Mouse (Mus musculus) right cerebral cortex, postnatal 14 days (tissue): ENCODE measurements around the gene 9930111J21Rik2.
"Not testable (repeated sequence)": the region's sequence is repeated elsewhere in the genome, so short reads cannot be mapped to it uniquely, and the experiment has no call there.

Experiments
- DNase-seq: peaks from one replicate; pipeline ENCODE4 v3.0.0; 2022

9930111J21Rik2 gene

DNA sequence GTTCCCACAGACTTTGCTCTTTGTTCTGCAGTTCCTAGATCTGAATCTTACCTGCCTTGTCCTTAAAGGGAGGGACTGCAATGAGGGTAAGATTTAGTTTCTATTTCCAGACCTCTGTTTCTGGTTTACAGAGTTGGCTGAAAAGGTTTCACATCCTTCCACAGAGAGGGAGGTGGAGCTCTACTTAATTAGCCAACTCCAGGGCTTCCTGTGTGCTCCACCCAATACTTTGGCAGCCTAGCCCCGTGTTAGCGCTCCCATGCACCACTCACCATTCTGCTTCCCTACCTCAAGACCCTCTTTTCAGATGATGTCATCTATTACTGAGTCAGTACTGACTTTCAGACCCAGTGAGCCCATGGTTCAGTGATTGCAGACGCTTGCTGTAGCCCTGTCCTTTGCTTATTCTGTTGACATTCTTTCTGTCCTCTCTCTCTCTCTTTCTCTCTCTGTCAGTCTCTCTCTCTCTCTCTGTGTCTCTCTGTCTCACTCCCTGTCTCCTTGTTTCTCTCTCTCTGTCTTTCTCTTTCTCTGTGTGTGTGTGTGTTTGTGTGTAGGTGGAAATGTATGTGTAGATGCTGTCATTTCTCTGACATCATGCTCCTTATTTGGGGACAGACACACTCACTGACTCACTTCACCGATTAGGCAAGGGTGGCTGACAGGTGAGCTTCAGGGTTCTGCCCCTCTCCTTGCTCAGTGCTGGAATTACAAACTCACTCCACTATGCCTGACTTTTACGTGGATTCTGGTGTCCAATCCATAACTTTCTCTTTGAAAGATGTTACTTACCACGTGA lies at the start of gene 9930111J21Rik2:
TSS of gene 9930111J21Rik2 (minus strand) at position 150 of the 799 bp plus-strand sequence.
- not testable (repeated sequence) for DNase-seq

DNA sequence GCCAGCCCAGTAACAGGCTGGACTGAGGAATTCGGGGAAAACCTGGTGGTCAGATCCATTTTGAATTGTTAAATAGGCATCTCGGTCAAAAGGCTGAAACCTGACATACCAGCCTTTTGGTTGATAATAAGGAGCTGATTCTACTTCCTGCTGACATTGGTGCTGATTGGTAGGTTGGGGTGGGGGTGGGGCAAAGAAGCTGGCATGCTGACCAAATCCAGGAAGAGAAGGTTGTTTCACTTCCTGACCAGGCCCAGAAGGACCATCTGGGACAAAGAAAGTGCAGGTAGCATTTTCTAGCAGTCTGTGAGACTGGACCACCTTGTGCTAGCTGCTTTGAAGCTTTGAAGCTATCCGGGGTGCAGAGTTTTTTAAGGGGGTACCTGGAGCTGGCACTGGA lies 49.4 kb upstream of the 9930111J21Rik2 start:
- DNase-seq: no peak

DNA sequence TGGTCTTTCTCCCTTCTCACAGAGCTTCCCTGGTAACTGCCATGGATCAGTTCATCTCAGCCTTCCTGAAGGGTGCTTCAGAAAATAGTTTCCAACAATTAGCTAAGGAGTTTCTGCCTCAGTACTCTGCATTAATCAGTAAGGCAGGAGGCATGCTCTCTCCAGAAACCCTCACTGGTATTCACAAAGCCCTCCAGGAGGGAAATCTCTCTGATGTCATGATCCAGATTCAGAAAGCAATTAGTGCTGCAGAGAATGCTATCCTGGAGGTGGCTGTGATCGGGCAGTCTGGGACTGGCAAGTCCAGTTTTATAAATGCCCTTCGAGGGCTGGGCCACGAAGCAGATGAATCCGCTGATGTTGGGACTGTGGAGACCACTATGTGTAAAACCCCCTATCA lies 44.3 kb upstream of the 9930111J21Rik2 start:
- DNase-seq: no peak

DNA sequence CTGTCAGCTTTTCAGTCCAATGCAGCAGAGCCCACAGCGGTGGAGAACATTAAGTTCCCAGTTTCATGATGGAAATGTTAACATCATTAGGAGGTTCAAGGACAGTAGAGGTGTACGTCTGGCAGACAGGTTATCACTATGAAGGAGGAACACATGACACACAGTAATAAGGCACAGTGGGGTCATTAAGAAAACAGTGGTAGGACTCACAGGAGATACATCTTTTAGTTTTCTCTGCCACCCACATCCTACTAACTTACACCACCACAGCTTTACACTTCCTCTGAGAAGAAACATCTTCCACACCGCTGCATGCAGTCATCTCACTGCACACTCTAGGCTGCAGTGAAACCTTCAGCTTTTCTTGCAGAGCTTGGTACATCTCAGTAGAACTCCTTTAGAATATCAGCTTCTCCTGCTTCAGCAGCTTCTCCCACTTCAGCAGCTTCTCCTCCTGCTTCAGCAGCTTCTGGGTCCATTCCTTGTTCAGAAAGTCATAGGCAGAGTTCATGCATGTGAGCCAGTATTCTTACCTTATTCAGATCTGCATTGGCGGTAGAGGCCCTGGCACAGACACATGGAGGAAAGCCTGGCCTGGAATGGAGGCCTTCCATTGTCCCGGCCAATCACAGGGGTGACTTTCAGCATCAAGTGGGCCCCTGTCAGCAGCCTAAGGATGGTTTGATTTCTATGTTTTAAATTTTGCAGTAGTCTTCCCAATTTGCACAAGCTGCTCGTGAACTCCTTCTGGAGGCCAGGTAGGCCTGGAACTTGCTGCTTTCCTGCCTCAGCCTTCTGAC lies 43.0 kb upstream of the 9930111J21Rik2 start:
- no peak for DNase-seq

GRCm38 (mm10) chr11:49092786-49093185 lies 41.7 kb upstream of the 9930111J21Rik2 start:
- DNase-seq: no peak

GRCm38 (mm10) chr11:49092053-49092586 lies 41.1 kb upstream of the 9930111J21Rik2 start:
- no peak for DNase-seq

DNA sequence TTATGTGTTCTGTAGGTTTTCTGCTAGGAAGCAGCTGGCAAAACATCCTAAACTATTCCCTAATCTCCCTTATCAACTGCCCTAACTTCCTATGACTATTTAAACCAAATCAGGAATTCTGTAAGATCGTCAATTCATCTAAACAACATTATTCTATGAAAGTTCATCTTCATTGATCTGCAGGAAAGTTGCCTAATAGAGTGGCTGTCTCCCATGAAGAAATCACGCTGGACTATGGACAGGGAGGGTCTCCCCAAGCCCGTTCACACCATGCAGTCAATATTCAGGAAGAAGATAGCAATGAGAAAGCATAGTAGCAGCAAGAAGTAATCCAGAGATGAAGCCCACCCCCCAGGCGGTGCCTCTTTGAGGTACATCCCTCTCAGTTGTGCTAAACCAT lies 40.1 kb upstream of the 9930111J21Rik2 start:
- no peak for DNase-seq

DNA sequence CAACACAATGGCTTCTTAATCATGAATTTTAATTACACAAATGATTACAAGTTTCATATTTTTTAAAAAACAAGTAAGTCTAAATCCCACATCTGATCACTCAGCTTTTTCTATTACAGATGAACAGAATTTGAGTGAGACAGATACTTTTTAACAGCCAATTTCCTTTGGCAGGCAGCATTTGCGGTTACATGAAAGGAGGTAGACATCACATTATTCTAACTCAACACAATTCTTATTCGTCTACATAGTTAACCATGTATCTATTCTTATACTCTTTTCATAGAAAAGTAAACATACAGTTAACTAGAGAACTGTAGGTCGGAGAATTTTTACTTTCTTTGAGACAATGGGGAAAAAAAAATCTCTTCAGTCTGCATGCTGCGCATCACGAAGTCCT lies 39.5 kb upstream of the 9930111J21Rik2 start:
- DNase-seq: no peak

DNA sequence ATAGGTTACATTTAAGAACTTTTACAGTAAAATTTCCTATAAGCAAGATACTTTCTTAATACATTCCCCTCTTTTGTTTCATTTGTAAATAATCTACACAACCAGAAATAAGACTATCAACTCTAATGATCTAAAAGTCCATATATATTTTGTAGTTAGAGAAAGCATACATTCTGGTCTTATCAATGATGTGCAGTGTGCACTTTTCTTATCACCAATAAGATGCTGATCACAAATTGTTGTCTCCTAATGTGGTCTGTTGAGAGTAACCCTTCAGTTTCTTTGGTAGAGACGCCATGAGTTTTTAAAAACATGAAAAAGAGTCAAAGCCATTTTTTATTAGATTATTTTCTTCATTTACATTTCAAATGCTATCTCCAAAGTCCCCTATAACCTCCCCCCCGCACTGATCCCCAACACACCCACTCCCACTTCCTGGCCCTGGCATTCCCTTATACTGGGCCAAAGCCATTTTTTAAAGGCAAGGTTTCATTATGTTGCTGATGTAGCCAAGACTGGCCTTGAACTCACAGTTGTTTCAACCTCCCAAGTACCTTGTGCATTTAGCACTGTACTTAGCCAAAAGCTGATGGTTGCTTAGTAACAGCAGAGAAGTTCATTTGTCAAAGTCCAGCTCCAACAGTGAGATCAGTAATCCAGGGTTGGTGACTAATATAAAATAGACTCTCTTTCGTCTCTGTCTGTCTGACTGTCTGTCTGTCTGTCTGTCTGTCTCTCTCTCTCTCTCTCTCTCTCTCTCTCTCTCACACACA lies 38.9 kb upstream of the 9930111J21Rik2 start:
- DNase-seq: no peak

GRCm38 (mm10) chr11:49088990-49089652 lies 38.1 kb upstream of the 9930111J21Rik2 start:
- DNase-seq: no peak

- DNase-seq: no peak
Measured at GRCm38 (mm10) chr11:49087830-49088616, 37.0 kb upstream of the 9930111J21Rik2 start.

DNA sequence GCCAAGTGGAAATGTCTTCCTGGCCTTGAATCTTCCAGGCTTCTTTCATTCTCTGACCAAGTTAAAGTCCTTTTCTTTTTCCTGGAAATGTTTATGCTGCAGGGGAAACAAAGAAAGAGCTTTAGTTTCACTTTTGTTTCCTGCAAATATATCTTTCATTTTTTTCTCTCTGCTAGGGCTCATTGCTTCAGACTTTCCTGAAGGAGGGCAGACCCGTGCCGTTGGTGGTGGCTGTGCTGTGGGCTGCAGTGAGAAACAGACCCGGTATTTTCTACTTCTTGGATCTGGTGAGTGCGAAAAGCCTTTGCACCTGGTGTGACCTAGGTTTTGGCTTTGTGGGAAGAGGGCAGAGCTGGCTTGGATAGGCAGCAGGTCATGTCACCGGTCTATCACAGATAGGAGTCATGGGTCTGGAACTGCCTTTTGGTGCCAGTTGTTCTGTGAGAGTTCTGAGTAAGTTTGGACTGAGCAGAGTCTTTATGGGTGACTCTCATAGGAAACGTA lies 35.9 kb upstream of the 9930111J21Rik2 start:
- no peak for DNase-seq

DNA sequence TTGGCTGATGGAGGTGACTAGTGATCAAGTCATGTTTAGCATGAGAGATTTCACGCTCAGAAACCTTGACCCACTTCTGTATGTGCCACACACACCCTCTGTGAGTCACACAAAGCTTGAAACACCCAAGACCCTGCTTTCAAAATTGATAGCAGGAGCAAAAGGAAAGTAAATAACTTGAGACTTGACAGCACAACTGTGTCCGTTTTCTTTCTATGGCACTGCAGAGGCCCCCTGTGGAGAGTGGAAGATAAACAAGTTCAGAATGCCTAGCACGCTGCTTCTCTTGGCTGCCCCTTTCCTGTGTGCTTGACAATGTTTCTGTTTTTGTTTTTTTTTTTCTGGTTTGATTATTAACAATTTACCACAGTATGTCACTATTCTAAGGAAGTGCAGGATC lies 33.8 kb upstream of the 9930111J21Rik2 start:
- no peak for DNase-seq

DNA sequence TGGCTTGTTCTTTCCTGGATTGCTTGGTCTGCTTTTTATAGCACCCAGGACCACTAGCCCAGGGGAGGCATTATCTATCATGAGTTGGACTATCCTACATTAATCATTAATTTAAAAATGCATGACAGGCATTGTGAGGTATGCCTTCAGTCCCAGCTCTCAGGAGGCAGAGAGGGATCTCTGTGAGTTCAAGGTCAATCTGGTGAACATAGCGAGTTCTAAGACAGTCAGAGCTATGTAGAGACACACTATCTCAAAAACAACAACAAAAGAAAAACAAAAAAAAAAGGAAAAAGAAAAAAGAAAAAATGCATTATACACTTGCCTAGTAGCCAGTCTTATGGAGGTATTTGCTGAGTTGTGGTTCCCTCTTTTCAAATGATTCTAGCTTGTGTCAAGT lies 33.3 kb upstream of the 9930111J21Rik2 start:
- DNase-seq: no peak

DNA sequence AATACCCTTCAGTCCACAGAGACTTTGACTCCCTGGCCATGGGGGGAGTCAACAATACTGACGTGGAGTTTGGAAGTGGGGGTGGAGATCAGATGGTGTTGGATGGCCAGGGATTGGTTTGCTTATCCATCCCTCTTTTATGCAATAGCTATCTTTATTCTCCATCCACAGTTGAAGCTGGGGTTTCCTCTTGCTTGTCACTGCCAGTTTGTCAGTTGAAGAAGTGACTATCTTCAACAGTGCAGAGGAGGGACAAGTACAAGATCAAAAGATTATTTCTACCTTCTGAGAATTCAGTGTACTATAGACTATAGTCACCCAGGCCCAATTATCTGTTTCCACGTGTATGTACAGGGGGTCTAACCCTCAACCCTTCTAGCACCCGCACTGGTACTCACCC lies 32.8 kb upstream of the 9930111J21Rik2 start:
- no peak for DNase-seq

DNA sequence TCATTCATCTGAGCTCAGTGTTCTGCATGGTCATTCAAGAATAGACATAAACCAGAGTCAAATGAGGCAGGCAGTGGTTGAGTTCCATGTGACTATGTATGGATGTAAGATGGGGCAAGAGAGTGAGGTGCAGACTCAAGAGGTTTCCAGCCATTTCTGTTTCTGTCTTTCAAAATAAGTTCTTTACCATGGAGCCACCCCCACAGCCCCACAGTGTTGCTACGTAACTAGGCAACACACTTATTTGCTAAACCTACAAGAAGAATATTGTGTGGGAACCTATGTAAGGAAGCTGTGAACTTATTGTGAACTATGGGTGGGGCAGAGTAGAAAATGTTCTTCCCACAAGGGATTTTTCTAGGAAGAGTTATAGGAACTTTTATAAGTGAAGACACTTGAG lies 32.1 kb upstream of the 9930111J21Rik2 start:
- no peak for DNase-seq

DNA sequence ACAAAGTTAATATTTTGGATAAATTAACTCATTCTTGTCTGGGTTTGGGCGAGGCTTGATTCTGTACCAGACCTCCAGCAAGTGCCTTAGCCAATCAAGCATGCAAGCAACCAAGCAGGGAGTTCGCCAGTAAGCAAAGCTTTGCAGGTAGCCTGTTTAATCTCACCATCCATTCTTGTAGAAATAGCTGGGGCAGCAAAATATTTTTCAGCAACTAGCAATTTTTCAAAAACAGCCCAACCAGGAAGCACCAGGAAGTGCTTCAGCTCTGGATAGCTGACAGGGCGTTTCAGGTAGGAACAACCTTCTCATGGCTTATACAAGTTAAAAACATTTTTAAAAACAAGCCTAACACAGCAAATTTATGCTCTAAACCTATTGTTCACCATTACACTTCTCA lies 30.8 kb upstream of the 9930111J21Rik2 start:
- no peak for DNase-seq

GRCm38 (mm10) chr11:49081356-49081755 lies 30.3 kb upstream of the 9930111J21Rik2 start:
- no peak for DNase-seq

DNA sequence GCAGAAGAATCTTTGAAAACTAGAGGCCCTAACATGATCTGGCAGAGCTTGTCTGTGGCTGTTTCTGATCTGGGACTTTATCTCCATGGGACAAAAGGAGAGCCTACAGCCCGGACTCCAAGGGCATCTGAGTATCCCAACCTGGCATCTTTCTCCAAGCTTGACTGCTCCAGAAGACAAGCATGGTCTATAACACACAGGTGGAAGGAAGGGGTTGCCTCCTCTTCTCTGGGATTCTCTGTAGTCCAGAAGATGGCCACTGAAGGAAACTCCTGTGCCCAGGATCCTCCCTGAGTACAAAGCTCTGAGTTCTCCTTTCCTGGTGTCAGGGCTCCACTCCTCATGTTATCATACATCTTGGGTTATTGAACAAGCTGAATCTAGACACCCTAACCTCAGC lies 29.6 kb upstream of the 9930111J21Rik2 start:
- no peak for DNase-seq

DNA sequence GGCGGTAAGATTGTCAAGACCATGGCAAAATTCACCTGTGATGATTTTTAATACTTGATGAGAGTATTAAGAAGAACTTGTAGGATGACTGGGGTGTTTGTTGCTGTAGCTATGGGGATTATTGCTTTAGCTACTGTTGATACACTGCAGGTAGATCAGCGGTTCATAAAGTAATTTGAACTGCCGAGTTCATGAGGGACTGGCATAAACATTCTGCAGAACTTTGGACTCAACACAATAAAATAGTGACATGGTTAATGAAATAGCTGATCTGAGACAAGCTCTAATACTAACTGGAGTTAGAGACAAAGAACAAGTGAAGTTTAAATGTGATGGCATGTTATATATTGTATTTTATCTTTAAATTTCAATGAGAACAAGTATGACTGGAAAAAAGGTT lies 27.7 kb upstream of the 9930111J21Rik2 start:
- DNase-seq: no peak

GRCm38 (mm10) chr11:49077012-49077411 lies 26.0 kb upstream of the 9930111J21Rik2 start:
- DNase-seq: no peak
